ENCODE assay signal across 9 mouse cellular contexts in the genomic region with DNA sequence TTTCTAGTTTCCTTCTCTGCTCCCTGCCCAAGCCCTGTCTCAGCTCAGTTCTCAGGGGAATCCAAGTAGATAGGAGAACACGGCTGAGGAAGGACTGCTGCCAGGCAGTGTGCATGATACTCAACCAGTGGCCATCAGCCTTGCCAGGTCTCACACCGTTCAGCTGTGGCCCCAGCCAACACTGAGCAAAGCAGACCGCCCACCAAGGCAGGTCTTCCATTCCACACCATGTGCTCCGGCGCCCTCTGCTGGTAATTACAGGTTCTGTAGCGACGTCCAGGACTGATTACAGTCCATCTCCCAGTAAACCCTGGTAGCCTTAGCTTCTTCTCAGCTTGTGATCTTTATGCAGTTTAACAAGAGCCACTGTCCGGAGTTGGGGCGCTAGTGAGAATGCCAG.
DNase-seq lines count a peak whose midpoint lies in the region; ATAC-seq and TF ChIP-seq lines count a peak whose summit lies in the region.
"Had no signal": no experiment of that assay in that cellular context is flagged by ENCODE, and none has a peak within 500 bp of the region (broad histone marks: within the 10 kb centered on the region; RNA-seq: fewer than 3 reads in every experiment).

No protein-coding gene starts in this region.

- H3K36me3 ChIP-seq in forebrain, embryonic 10.5 days (replicated peaks) = no peaks in the 10 kb centered on the region
- no peaks in the 10 kb centered on the region for H3K36me3 ChIP-seq in forebrain, embryonic 12.5 days (replicated peaks)
- no peaks in the 10 kb centered on the region for H3K36me3 ChIP-seq in heart, embryonic 14.5 days (ENCODE audit: control insufficient read depth, insufficient read depth, low read length)
- no peaks in the 10 kb centered on the region for H3K36me3 ChIP-seq in testis, adult 2 months (ENCODE audit: control insufficient read depth, insufficient read depth, low read length)
- H3K36me3 ChIP-seq: limb, embryonic 12.5 days had no signal

- H3K4me1 ChIP-seq in forebrain, embryonic 10.5 days = peaks cover 31% of the 10 kb centered on the region
- H3K4me1 ChIP-seq in forebrain, embryonic 12.5 days = peaks cover 22% of the 10 kb centered on the region
- H3K4me1 ChIP-seq in cortical plate, adult 2 months (ENCODE audit: control insufficient read depth, insufficient read depth, low read length) = no peaks in the 10 kb centered on the region
- H3K4me1 ChIP-seq in heart, embryonic 14.5 days (ENCODE audit: control insufficient read depth in 2 of 2, insufficient read depth in 2 of 2, low read length in 2 of 2) = no peaks in the 10 kb centered on the region
- H3K4me1 ChIP-seq in testis, adult 2 months (ENCODE audit: control insufficient read depth, insufficient read depth, low read length) = no peaks in the 10 kb centered on the region

- no peak overlapping the region for H3K27ac ChIP-seq in forebrain, embryonic 10.5 days
- no peak overlapping the region for H3K27ac ChIP-seq in forebrain, embryonic 12.5 days
- H3K27ac ChIP-seq in cortical plate, adult 2 months (ENCODE audit: insufficient read depth, low read length) = no peak overlapping the region
- no peak overlapping the region for H3K27ac ChIP-seq in heart, embryonic 14.5 days (replicated peaks in 1 of 2; ENCODE audit: control insufficient read depth in 1 of 2, insufficient read depth in 1 of 2, low read depth in 2 of 2, low read length in 2 of 2)
- H3K27ac ChIP-seq in testis, adult 2 months (ENCODE audit: control insufficient read depth, insufficient read depth, low read depth, low read length) = no peak overlapping the region
- H3K27ac ChIP-seq: limb, embryonic 12.5 days had no signal

- DNase-seq in forebrain, embryonic 10.5 days (ENCODE audit: extremely low spot score, low spot score) = peak; percentile 73
- peak; percentile 55 to 84 for DNase-seq in adrenal gland, adult (ENCODE audit: inconsistent age in 2 of 2, low spot score in 1 of 2)
- DNase-seq in layer of hippocampus, postnatal 10 days (ENCODE audit: low spot score in 2 of 2) = peak; percentile 69 to 77

- no peaks in the 10 kb centered on the region for H3K9me3 ChIP-seq in forebrain, embryonic 10.5 days
- no peaks in the 10 kb centered on the region for H3K9me3 ChIP-seq in forebrain, embryonic 12.5 days
- H3K9me3 ChIP-seq in heart, embryonic 14.5 days (ENCODE audit: control insufficient read depth, low read length) = no peaks in the 10 kb centered on the region
- H3K9me3 ChIP-seq: limb, embryonic 12.5 days had no signal

- no peak overlapping the region for H3K4me2 ChIP-seq in forebrain, embryonic 12.5 days
- no peak overlapping the region for H3K4me2 ChIP-seq in heart, embryonic 14.5 days (ENCODE audit: low read length)
- H3K4me2 ChIP-seq: limb, embryonic 12.5 days had no signal

- peaks cover 25% of the 10 kb centered on the region for H3K27me3 ChIP-seq in forebrain, embryonic 10.5 days (ENCODE audit: poor library complexity, severe bottlenecking)
- H3K27me3 ChIP-seq in forebrain, embryonic 12.5 days = peaks cover 23% of the 10 kb centered on the region
- no peaks in the 10 kb centered on the region for H3K27me3 ChIP-seq in heart, embryonic 14.5 days (ENCODE audit: control insufficient read depth, insufficient read depth, low read length)
- no peaks in the 10 kb centered on the region for H3K27me3 ChIP-seq in testis, adult 2 months (ENCODE audit: control insufficient read depth, insufficient read depth, low read length)
- H3K27me3 ChIP-seq: limb, embryonic 12.5 days had no signal

- peak; percentile 63 for TF ChIP-seq CTCF in cortical plate, adult 2 months (IDR thresholded peaks at IDR 0.05; ENCODE audit: extremely low read depth, insufficient read depth, low read length)
- peak; percentile 84; the same call in 1 of the 2 replicates for TF ChIP-seq CTCF in testis, adult 2 months (IDR thresholded peaks at IDR 0.05; ENCODE audit: control insufficient read depth, insufficient read depth, insufficient replicate concordance, low read depth, low read length)

- WGBS in forebrain, embryonic 10.5 days = 17% methylated on average over 9 of the region's 9 CpGs
- 18% methylated on average over 9 of the region's 9 CpGs for WGBS in forebrain, embryonic 12.5 days
- 17% methylated on average over 9 of the region's 9 CpGs for whole genome bisulfite sequencing in heart, embryonic 14.5 days

- ATAC-seq in forebrain, embryonic 12.5 days (ENCODE audit: low FRiP score) = no peak
- ATAC-seq in heart, embryonic 14.5 days (ENCODE audit: insufficient number of reproducible peaks, insufficient read depth, low FRiP score, low read depth) = peak; percentile 27; the same call in 1 of the 2 replicates
- ATAC-seq in megakaryocyte progenitor cell, adult 5-6 weeks (replicated peaks; ENCODE audit: poor library complexity) = peak; percentile 89

- no peak for TF ChIP-seq POLR2A in cortical plate, adult 2 months (IDR thresholded peaks at IDR 0.05; ENCODE audit: extremely low read depth, insufficient read depth, low read length)
- TF ChIP-seq POLR2A in testis, adult 2 months (IDR thresholded peaks at IDR 0.05; ENCODE audit: control insufficient read depth, low read depth, low read length) = no peak

- H3K9ac ChIP-seq in forebrain, embryonic 12.5 days = no peak overlapping the region
- H3K9ac ChIP-seq in heart, embryonic 14.5 days (ENCODE audit: low read length) = no peak overlapping the region
- H3K9ac ChIP-seq: limb, embryonic 12.5 days had no signal

- H3K4me3 ChIP-seq in forebrain, embryonic 10.5 days = no peak overlapping the region
- H3K4me3 ChIP-seq in forebrain, embryonic 12.5 days (replicated peaks) = no peak overlapping the region
- no peak overlapping the region for H3K4me3 ChIP-seq in cortical plate, adult 2 months (ENCODE audit: insufficient read depth, low read length)
- no peak overlapping the region for H3K4me3 ChIP-seq in heart, embryonic 14.5 days (ENCODE audit: control insufficient read depth in 1 of 2, insufficient read depth in 1 of 2, low read depth in 1 of 2, low read length in 2 of 2)
- no peak overlapping the region for H3K4me3 ChIP-seq in testis, adult 2 months (ENCODE audit: control insufficient read depth, low read depth, low read length)
- H3K4me3 ChIP-seq: limb, embryonic 12.5 days had no signal
